Comparison of ENCODE assay signal across 8 mouse cellular contexts in the genomic region with DNA sequence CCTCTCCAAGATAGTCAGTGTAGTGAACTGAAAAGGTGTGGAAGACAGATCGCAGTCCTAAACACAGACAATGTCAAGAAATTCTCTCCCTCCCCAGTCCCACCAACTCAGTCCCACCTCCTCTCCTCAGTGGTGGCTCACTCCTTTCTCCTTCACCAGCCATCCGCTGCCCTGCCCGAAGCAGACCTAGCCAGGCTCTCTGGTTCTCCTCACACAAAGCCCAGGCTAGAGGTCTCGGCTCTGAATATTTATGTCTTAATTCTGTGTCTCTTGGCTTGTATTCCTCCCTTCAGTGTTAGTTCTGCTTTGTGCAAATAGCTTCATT.
DNase-seq lines count a peak whose midpoint lies in the region; ATAC-seq and TF ChIP-seq lines count a peak whose summit lies in the region.

No protein-coding gene starts in this region.

- peak overlapping the region; percentile 68 for H3K4me2 ChIP-seq in heart, embryonic 14.5 days (ENCODE audit: low read length)
- H3K4me2 ChIP-seq in forebrain, embryonic 15.5 days (replicated peaks), result peak overlapping the region; percentile 36

- intact Hi-C loops in heart, adult 2 months (cut with DNase I), result loop anchor here (5.0 kb wide), 1 partner anchor 189 kb away; no protein-coding TSS in a partner anchor

- TF ChIP-seq EP300 in heart, adult 2 months (IDR thresholded peaks at IDR 0.05; ENCODE audit: insufficient read depth, low read depth, low read length), result no peak
- no peak for TF ChIP-seq EP300 in ES-Bruce4 (IDR thresholded peaks at IDR 0.05; ENCODE audit: insufficient read depth, low read depth, low read length)

- peaks cover 23% of the 10 kb centered on the region; the same call in 1 of the 2 replicates for H3K27me3 ChIP-seq in heart, embryonic 14.5 days (ENCODE audit: control insufficient read depth, insufficient read depth, low read length)
- no peaks in the 10 kb centered on the region for H3K27me3 ChIP-seq in heart, adult 2 months (ENCODE audit: control insufficient read depth, insufficient read depth, low read length)
- no peaks in the 10 kb centered on the region for H3K27me3 ChIP-seq in ES-Bruce4 (ENCODE audit: control insufficient read depth, insufficient read depth, low read length, poor library complexity, severe bottlenecking)
- H3K27me3 ChIP-seq in forebrain, embryonic 15.5 days, result no peaks in the 10 kb centered on the region

- no peaks in the 10 kb centered on the region for H3K79me2 ChIP-seq in heart, adult 2 months (replicated peaks; ENCODE audit: control insufficient read depth, insufficient read depth, low read length)

- no peak overlapping the region for H3K27ac ChIP-seq in heart, embryonic 14.5 days (replicated peaks in 1 of 2; ENCODE audit: control insufficient read depth in 1 of 2, insufficient read depth in 1 of 2, low read depth in 2 of 2, low read length in 2 of 2)
- H3K27ac ChIP-seq in heart, adult 2 months, result no peak overlapping the region
- H3K27ac ChIP-seq in ES-Bruce4 (ENCODE audit: insufficient read depth, low read length), result peak overlapping the region; percentile 7; the same call in 1 of the 2 replicates
- peak overlapping the region; percentile 46 for H3K27ac ChIP-seq in forebrain, embryonic 15.5 days (replicated peaks)

- DNase-seq in heart, adult 2 months, result no peak
- no peak for DNase-seq in urinary bladder, postnatal 14 days (ENCODE audit: low spot score)
- DNase-seq in layer of hippocampus, postnatal 25 days (ENCODE audit: extremely low spot score in 1 of 2, low spot score in 1 of 2), result no peak
- no peak for DNase-seq in cerebellum, postnatal 36 days

- WGBS in heart, embryonic 14.5 days, result 56% methylated on average over 4 of the region's 4 CpGs
- 56% methylated on average over 4 of the region's 4 CpGs for WGBS in heart, adult 2 months
- WGBS in forebrain, embryonic 15.5 days, result 34% methylated on average over 4 of the region's 4 CpGs

- no peaks in the 10 kb centered on the region for H3K9me3 ChIP-seq in heart, embryonic 14.5 days (ENCODE audit: control insufficient read depth, low read length)
- no peaks in the 10 kb centered on the region for H3K9me3 ChIP-seq in ES-Bruce4 (replicated peaks; ENCODE audit: control insufficient read depth, insufficient read depth, low read length, poor library complexity, severe bottlenecking)
- no peaks in the 10 kb centered on the region for H3K9me3 ChIP-seq in forebrain, embryonic 15.5 days

- no peak for TF ChIP-seq POLR2A in heart, adult 2 months (IDR thresholded peaks at IDR 0.05; ENCODE audit: insufficient read depth, low read depth, low read length)
- no peak for TF ChIP-seq POLR2A in ES-Bruce4 (IDR thresholded peaks at IDR 0.05; ENCODE audit: insufficient read depth, low read length)

- no peak overlapping the region for H3K4me3 ChIP-seq in heart, embryonic 14.5 days (ENCODE audit: control insufficient read depth in 1 of 2, insufficient read depth in 1 of 2, low read depth in 1 of 2, low read length in 2 of 2)
- no peak overlapping the region for H3K4me3 ChIP-seq in heart, adult 2 months
- H3K4me3 ChIP-seq in ES-Bruce4 (ENCODE audit: low read depth, low read length), result no peak overlapping the region
- H3K4me3 ChIP-seq in forebrain, embryonic 15.5 days, result no peak overlapping the region

- H3K4me1 ChIP-seq in heart, embryonic 14.5 days (ENCODE audit: control insufficient read depth in 2 of 2, insufficient read depth in 2 of 2, low read length in 2 of 2), result peaks cover 16% of the 10 kb centered on the region in 2 experiments
- H3K4me1 ChIP-seq in heart, adult 2 months (ENCODE audit: control insufficient read depth, insufficient read depth, low read length), result peaks cover 3% of the 10 kb centered on the region; the same call in 1 of the 2 replicates
- peaks cover 6% of the 10 kb centered on the region for H3K4me1 ChIP-seq in ES-Bruce4 (ENCODE audit: control insufficient read depth, insufficient read depth, low read length)
- peaks cover 33% of the 10 kb centered on the region for H3K4me1 ChIP-seq in forebrain, embryonic 15.5 days

- H3K9ac ChIP-seq in heart, embryonic 14.5 days (ENCODE audit: low read length), result peak overlapping the region; percentile 52; the same call in 1 of the 2 replicates
- no peak overlapping the region for H3K9ac ChIP-seq in heart, adult 2 months (ENCODE audit: low read depth, low read length)
- no peak overlapping the region for H3K9ac ChIP-seq in ES-Bruce4 (ENCODE audit: low read depth, poor library complexity, severe bottlenecking)
- H3K9ac ChIP-seq in forebrain, embryonic 15.5 days (replicated peaks), result no peak overlapping the region; the same call in 1 of the 2 replicates

- TF ChIP-seq CTCF in heart, adult 2 months (IDR thresholded peaks at IDR 0.05), result no peak
- TF ChIP-seq CTCF in ES-Bruce4 (IDR thresholded peaks at IDR 0.05; ENCODE audit: low read depth, low read length), result no peak

- no peak for ATAC-seq in heart, embryonic 14.5 days (ENCODE audit: insufficient number of reproducible peaks, insufficient read depth, low FRiP score, low read depth)
- peak; percentile 49 for ATAC-seq in forebrain, embryonic 15.5 days (replicated peaks)
- peak; percentile 1; the same call in 1 of the 2 replicates for ATAC-seq in megakaryocyte progenitor cell, adult 5-6 weeks (replicated peaks; ENCODE audit: poor library complexity)

- no peaks in the 10 kb centered on the region for H3K36me3 ChIP-seq in heart, embryonic 14.5 days (ENCODE audit: control insufficient read depth, insufficient read depth, low read length)
- no peaks in the 10 kb centered on the region for H3K36me3 ChIP-seq in heart, adult 2 months (ENCODE audit: control insufficient read depth, insufficient read depth, low read length)
- no peaks in the 10 kb centered on the region for H3K36me3 ChIP-seq in ES-Bruce4 (ENCODE audit: control insufficient read depth, insufficient read depth, low read length, poor library complexity, severe bottlenecking)
- no peaks in the 10 kb centered on the region for H3K36me3 ChIP-seq in forebrain, embryonic 15.5 days

Comparison
In these comparisons a context has a peak if more than half of its experiments do, and no peak if none do; other contexts are left out.
1. H3K27ac ChIP-seq: peak in ES-Bruce4 (single experiment) and forebrain, embryonic 15.5 days (single experiment); none in heart, embryonic 14.5 days (0 of 2) and heart, adult 2 months (single experiment).